Mouse (Mus musculus) liver, adult 2 months (tissue): ENCODE results near the gene Dus1l. TPM values are rescaled to one million over a fixed set of nuclear protein-coding genes. Genes with fewer than 3 reads are reported as not detected.
"Not testable (repeated sequence)": the region's sequence is repeated elsewhere in the genome, so short reads cannot be mapped to it uniquely, and the experiment has no call there.

Source experiments
- DNase-seq: peaks from one replicate; pipeline ENCODE4 v3.0.0-alpha.2; 2011; ENCODE audit warnings: low read depth, low spot score; ENCODE audit errors: extremely low read depth
- H3K27ac ChIP-seq: fragments of 200-500 bp; replicated peaks from 2 replicates; pipeline ENCODE4 v1.5.1; 2012; ENCODE audit warnings: low read depth, mild to moderate bottlenecking, control low read depth, inconsistent platforms, low read length; ENCODE audit not compliant: insufficient read depth
- H3K27me3 ChIP-seq: fragments of 200-500 bp; 2 replicates; pipeline ENCODE4 v1.6.1; 2012; ENCODE audit warnings: mild to moderate bottlenecking, moderate library complexity, low read length, inconsistent platforms; ENCODE audit not compliant: control insufficient read depth, insufficient read depth
- H3K36me3 ChIP-seq: fragments of 200-500 bp; 2 replicates; pipeline ENCODE4 v1.6.1; 2012; ENCODE audit warnings: low read length, inconsistent platforms; ENCODE audit not compliant: control insufficient read depth, insufficient read depth
- H3K4me1 ChIP-seq: fragments of 200-500 bp; 2 replicates; pipeline ENCODE4 v1.6.1; 2011; ENCODE audit warnings: low read length; ENCODE audit not compliant: control insufficient read depth, insufficient read depth
- H3K4me3 ChIP-seq: fragments of 200-500 bp; 2 replicates; pipeline ENCODE4 v1.5.1; 2011; ENCODE audit warnings: low read depth, mild to moderate bottlenecking, control low read depth, low read length, moderate library complexity; ENCODE audit not compliant: insufficient read depth
- H3K79me2 ChIP-seq: fragments of 200-500 bp; 2 replicates; pipeline ENCODE4 v1.6.1; 2012; ENCODE audit warnings: inconsistent platforms, mild to moderate bottlenecking, low read length, moderate library complexity; ENCODE audit not compliant: control insufficient read depth, insufficient read depth
- H3K9ac ChIP-seq: fragments of 200-500 bp; 2 replicates; pipeline ENCODE4 v1.6.1; 2012; ENCODE audit warnings: low read depth, mild to moderate bottlenecking, control low read depth, inconsistent platforms, low read length
- CTCF ChIP-seq: fragments of 200-500 bp; IDR thresholded peaks from 2 replicates; pipeline ENCODE4 v1.5.1; 2011; ENCODE audit warnings: low read depth, low read length, control low read depth
- POLR2A ChIP-seq: fragments of 200-500 bp; IDR thresholded peaks from 2 replicates; pipeline ENCODE4 v1.6.1; 2011; ENCODE audit warnings: low read length, control low read depth; ENCODE audit not compliant: insufficient read depth; ENCODE audit errors: extremely low read depth
- whole genome bisulfite sequencing: fragments of 180-500 bp; shearing (Covaris S2); methylation state at CpG from one replicate; pipeline ENCODE4 v1.1.7; 2018; 5-methylcytosine and 5-hydroxymethylcytosine counted together
- polyA plus RNA-seq: library from polyadenylated mRNA; depleted of rRNA; stranded (reverse); fragments of >200 nt; gene quantifications from 2 replicates; pipeline ENCODE4 v1.2.3, GENCODE M21; 2012; rRNA removed
- total RNA-seq: library from RNA; depleted of rRNA; stranded (reverse); fragments of >200 nt; gene quantifications from 2 replicates; pipeline ENCODE4 v1.2.3, GENCODE M21; 2014; rRNA removed

The Dus1l gene
- total RNA-seq (52.1 and 52.4 TPM in 2 replicates), polyA plus RNA-seq (69.7 and 70.6 TPM in 2 replicates)

DNA sequence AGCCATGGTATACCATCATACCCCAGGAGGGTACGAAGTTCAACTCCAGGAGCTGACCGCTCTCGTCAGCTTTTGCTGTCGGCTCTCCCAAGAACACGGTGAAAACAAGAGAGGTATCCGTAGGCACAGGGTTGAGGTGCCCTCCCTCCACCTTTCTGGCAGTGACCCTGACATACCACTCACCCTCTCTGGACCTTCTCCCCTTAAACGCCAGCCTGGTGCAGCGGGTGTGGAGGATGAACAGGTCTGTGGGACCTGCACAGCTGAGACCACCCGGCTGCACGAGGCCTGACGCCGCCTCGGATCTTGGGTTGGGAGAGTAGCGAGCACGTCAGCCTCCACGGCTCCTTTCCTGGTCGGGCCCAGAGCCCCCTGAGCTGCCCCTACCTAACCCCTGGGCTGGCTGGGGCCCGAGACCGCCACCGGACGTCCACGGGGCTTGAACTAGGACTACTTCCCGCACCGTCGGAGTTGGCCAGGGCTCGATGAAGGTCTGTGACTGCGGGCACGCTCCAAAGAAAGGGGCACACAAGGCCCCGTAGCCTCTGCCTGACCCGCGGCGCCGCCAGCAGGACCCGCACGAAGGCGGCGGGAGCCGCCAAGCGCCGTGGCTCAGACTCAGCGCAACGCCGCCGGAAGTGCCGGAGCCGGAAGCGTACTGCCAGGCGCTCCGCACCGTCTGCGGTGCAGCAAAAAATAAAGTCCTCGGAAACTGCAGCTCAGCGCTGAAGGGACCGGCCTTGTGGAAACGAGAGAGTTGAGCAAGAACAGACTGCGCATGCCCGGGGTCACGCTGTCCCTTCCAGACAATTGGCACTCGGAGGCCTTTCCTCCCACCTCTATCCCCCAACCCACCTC is at the start of gene Dus1l:
TSS of gene Dus1l (minus strand) at position 648 of the 858 bp plus-strand sequence.
- TF ChIP-seq POLR2A (peak; percentile 55), CTCF (no peak)
- 1% methylated on average over 59 of the region's 59 CpGs for WGBS
- H3K9ac ChIP-seq, result peak within 1 kb of the TSS; percentile 88
- DNase-seq, result peak; percentile 84
- peaks cover 15% of the 10 kb centered on the region for H3K79me2 ChIP-seq
- H3K4me1 ChIP-seq, result peaks cover 15% of the 10 kb centered on the region
- H3K36me3 ChIP-seq, result peaks cover 16% of the 10 kb centered on the region
- peak within 1 kb of the TSS; percentile 67 for H3K27ac ChIP-seq
- peak within 1 kb of the TSS; percentile 90 for H3K4me3 ChIP-seq
- no peaks in the 10 kb centered on the region for H3K27me3 ChIP-seq

DNA sequence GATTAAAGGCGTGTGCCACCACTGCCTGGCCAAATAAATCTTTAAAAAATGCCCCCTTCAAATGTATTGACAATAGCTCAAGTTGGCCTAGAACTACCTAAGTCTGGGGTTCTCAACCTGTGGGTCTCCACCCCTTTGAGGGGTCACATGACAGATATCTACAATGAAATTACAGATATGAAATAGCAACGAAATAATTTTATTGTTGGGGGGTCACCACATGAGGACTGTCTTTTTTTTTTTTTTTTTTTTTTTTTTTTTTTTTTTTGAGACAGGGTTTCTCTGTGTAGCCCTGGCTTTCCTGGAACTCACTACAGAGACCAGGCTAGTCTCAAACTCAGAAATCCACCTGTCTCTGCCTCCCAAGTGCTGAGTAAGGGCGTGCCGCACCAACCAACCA is 48.1 kb upstream of the Dus1l start:
- no peaks in the 10 kb centered on the region for H3K36me3 ChIP-seq
- no peaks in the 10 kb centered on the region for H3K27me3 ChIP-seq
- WGBS, result 91% methylated on average over 4 of the region's 4 CpGs
- no peaks in the 10 kb centered on the region for H3K4me1 ChIP-seq
- H3K4me3 ChIP-seq, result no peak overlapping the region
- TF ChIP-seq CTCF, result no peak
- no peak for TF ChIP-seq POLR2A
- H3K79me2 ChIP-seq, result no peaks in the 10 kb centered on the region
- no peak for DNase-seq
- H3K27ac ChIP-seq, result no peak overlapping the region
- no peak overlapping the region for H3K9ac ChIP-seq

DNA sequence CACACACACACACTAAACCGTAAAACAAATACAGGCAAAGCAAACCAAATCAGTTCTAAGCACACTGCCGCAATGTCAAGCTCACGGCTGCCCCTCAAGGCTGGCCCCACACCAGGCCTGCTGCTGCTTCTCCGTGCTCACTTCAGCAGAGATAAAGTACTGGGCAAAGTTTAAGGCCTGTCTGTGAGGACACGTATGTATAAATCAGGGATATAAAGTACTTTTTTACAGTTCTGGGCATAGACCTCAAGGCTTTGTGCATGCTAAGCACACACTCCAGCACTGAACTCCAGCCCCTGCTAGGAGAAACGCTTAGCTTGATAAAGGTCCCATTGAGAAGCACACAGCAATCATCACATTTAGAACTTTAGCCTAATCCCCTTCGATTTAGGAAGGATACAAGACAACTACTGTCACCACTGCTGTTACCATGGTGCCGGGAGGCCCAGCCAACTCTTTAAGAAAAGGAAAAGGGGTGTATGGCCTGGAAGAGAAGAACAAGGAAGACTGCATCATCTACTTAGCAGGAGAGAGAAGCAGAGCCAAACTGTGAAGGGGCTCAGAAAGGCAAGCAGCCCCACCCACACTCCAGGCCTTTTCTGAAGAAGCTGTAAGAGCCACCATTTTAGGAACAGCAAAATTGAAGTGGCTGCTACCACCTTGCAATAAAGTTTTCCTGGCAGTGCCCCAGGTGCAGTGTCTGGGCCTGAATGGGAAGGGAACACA is 37.5 kb upstream of the Dus1l start:
- Histone ChIP-seq H3K36me3 (0 out of 2 replicates have a peak, but pooled peaks cover 2% of the 10 kb centered on the region), H3K9ac (peak overlapping the region; percentile 39; the same call in 1 of the 2 replicates), H3K79me2 (no peaks in the 10 kb centered on the region; the same call in 1 of the 2 replicates), H3K27ac (0 out of 2 replicates have a peak overlapping the region, but pooled peaks have one; percentile 13), H3K27me3 (no peaks in the 10 kb centered on the region), H3K4me3 (no peak overlapping the region), H3K4me1 (peaks cover 20% of the 10 kb centered on the region)
- WGBS, result 53% methylated on average over 8 of the region's 8 CpGs
- DNase-seq, result no peak
- TF ChIP-seq CTCF (no peak), POLR2A (no peak)

DNA sequence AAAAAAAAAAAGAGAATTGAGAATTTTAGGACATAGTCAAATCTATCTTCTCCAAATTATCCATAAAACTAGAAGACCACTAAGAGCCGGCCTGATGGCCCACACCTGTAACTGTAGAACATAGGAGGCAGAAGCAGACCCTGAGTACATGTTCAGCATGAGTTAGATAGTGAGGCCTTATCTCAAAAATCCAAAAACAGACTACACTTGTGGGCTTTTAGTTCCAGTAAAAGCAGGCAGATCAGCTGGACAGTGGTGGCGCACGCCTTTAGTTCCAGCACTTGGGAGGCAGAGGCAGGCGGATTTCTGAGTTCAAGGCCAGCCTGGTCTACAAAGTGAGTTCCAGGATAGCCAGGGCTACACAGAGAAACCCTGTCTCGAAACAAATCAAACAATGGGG is 36.8 kb upstream of the Dus1l start:
- H3K36me3 ChIP-seq, result not testable (repeated sequence)
- 78% methylated on average over 5 of the region's 5 CpGs for WGBS

DNA sequence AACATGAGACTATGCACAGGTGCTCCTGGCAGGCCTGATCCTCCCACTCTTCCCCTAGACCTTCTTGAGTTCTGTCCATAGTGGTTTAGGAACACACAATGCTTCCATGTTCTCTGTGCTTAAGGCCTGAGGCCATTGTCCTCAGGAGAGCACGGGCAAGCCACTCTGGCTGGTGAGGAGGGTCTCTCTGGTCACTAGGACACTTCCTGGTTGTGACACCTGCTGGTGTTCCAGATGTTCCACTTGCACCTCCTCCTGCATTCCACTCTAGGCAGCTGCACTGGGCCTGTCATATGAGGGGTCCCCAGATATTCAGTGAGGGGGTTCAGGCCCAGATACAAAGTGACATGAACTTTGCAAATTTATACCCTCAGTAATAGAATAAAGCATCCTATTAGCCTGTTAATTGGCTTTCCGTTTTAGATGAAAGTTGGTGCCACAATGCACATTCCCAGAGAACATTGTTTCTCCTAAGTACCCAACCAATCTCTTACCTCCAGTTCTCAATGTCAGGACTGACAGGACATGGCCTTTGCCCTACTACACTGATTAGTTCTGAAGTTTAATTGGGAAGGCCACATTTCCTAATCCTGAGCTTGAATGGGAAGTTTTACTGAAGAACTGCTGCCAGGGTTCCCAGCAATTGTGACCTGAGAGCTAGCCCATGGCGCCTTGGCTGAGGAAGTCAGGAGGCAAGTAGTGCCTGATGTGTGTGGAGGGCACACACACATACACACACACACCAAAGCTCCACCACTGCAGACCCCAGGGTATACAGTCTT is 35.6 kb upstream of the Dus1l start:
- DNase-seq, result peak; percentile 95
- H3K27me3 ChIP-seq, result no peaks in the 10 kb centered on the region
- no peak for TF ChIP-seq POLR2A
- no peak for TF ChIP-seq CTCF
- H3K4me1 ChIP-seq, result peaks cover 20% of the 10 kb centered on the region
- no peaks in the 10 kb centered on the region; the same call in 1 of the 2 replicates for H3K79me2 ChIP-seq
- H3K9ac ChIP-seq, result peak overlapping the region; percentile 63
- 0 out of 2 replicates have a peak, but pooled peaks cover 2% of the 10 kb centered on the region for H3K36me3 ChIP-seq
- H3K27ac ChIP-seq, result peak overlapping the region; percentile 96
- WGBS, result 43% methylated on average over 3 of the region's 3 CpGs
- H3K4me3 ChIP-seq, result peak overlapping the region; percentile 41

More for the DNA sequence above, 36.8 kb upstream of the Dus1l start:
- H3K4me1 ChIP-seq, result peaks cover 20% of the 10 kb centered on the region
- not testable (repeated sequence) for DNase-seq, H3K9ac ChIP-seq, H3K27me3 ChIP-seq, H3K79me2 ChIP-seq, H3K4me3 ChIP-seq
- peak overlapping the region; percentile 80; the same call in 1 of the 2 replicates for H3K27ac ChIP-seq
